ENCODE assay signal across 23 mouse cellular contexts in the genomic region with DNA sequence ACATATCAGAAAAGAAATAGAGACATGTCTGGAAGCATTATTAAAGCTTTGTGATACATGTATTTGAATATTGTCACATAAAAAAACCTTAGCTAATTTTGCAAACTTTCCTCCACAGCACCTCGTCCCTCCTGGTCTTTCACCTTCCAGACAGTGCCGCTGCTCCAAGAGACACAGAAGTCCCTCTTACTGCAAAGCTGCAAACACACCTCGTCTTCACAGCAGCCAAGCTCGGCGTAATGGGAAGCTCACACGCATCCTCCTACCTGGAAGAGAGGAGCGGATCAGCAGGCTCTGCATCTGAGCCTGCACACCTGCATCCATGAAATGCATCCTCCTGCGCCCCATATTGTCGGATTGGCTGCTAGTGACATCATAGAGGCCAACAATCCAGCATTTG.
"Had no signal": no experiment of that assay in that cellular context is flagged by ENCODE, and none has a peak within 500 bp of the region (broad histone marks: within the 10 kb centered on the region; RNA-seq: fewer than 3 reads in every experiment).

No protein-coding gene starts in this region.

- H3K9ac ChIP-seq: forebrain, postnatal 0 days; heart, embryonic 12.5 days; hindbrain, embryonic 13.5 days; hindbrain, embryonic 15.5 days; kidney, embryonic 15.5 days; limb, embryonic 13.5 days; limb, embryonic 15.5 days had no signal

- DNase-seq: forebrain, postnatal 0 days; gastrocnemius, postnatal 14 days; gastrocnemius, postnatal 36 days; heart, adult 18-20 months; heart, postnatal 10 days; kidney, adult 11 months; kidney, adult 2 months; kidney, adult 9 months; kidney, postnatal 14 days; kidney, postnatal 36 days; layer of hippocampus, adult 9-11 months; layer of hippocampus, postnatal 36 days; left cerebral cortex, postnatal 4 days had no signal

- H3K4me2 ChIP-seq: heart, embryonic 12.5 days; hindbrain, embryonic 13.5 days; hindbrain, embryonic 15.5 days; kidney, embryonic 15.5 days; limb, embryonic 13.5 days; limb, embryonic 15.5 days had no signal

- H3K4me1 ChIP-seq: heart, embryonic 10.5 days; heart, embryonic 12.5 days; kidney, embryonic 15.5 days; limb, embryonic 13.5 days; limb, embryonic 15.5 days had no signal

- H3K9me3 ChIP-seq: heart, embryonic 10.5 days; heart, embryonic 12.5 days; hindbrain, embryonic 13.5 days; hindbrain, embryonic 15.5 days; kidney, embryonic 15.5 days; limb, embryonic 13.5 days; limb, embryonic 15.5 days had no signal

- ATAC-seq: forebrain, postnatal 0 days; hindbrain, postnatal 0 days; intestine, embryonic 16.5 days had no signal

- H3K36me3 ChIP-seq: heart, embryonic 10.5 days; heart, embryonic 12.5 days; hindbrain, embryonic 13.5 days; hindbrain, embryonic 15.5 days; kidney, embryonic 15.5 days; limb, embryonic 13.5 days; limb, embryonic 15.5 days had no signal

- H3K27me3 ChIP-seq: heart, embryonic 12.5 days; hindbrain, embryonic 15.5 days; kidney, embryonic 15.5 days; limb, embryonic 15.5 days had no signal

- H3K27ac ChIP-seq: heart, embryonic 10.5 days; hindbrain, embryonic 13.5 days; hindbrain, embryonic 15.5 days; hindbrain, postnatal 0 days; kidney, embryonic 15.5 days; kidney, postnatal 0 days; limb, embryonic 13.5 days; limb, embryonic 15.5 days had no signal

- H3K4me3 ChIP-seq: heart, embryonic 10.5 days; heart, embryonic 12.5 days; hindbrain, embryonic 13.5 days; hindbrain, embryonic 15.5 days; kidney, embryonic 15.5 days; limb, embryonic 13.5 days; limb, embryonic 15.5 days had no signal
